Mouse (Mus musculus) kidney, adult 18-20 months (tissue): ENCODE measurements around the gene Extl1.

ENCODE experiments used
- DNase-seq: peaks from one replicate; pipeline ENCODE4 v3.0.0; 2021

The Extl1 gene

GRCm38 (mm10) chr4:134387268-134387667 lies 3.6 kb upstream of the Extl1 start:
- DNase-seq: no peak

- no peak for DNase-seq
Observed at GRCm38 (mm10) chr4:134379510-134379909, 4.1 kb downstream of the Extl1 start.

GRCm38 (mm10) chr4:134378089-134378615 lies 5.5 kb downstream of the Extl1 start:
- DNase-seq: no peak

- DNase-seq: no peak
Observed at GRCm38 (mm10) chr4:134374306-134374705, 9.3 kb downstream of the Extl1 start.

GRCm38 (mm10) chr4:134373295-134373694 lies 10.4 kb downstream of the Extl1 start:
- no peak for DNase-seq

GRCm38 (mm10) chr4:134372294-134372747 lies 11.3 kb downstream of the Extl1 start:
- DNase-seq: peak; percentile 82

- no peak for DNase-seq
Observed at GRCm38 (mm10) chr4:134371316-134371855, 12.3 kb downstream of the Extl1 start.

GRCm38 (mm10) chr4:134370649-134371221 lies 12.9 kb downstream of the Extl1 start:
- DNase-seq: no peak

GRCm38 (mm10) chr4:134365280-134365679 lies 18.4 kb downstream of the Extl1 start:
- DNase-seq: no peak

GRCm38 (mm10) chr4:134362586-134362985 lies 21.1 kb downstream of the Extl1 start:
- DNase-seq: peak; percentile 52

- no peak for DNase-seq
Observed at GRCm38 (mm10) chr4:134362124-134362523, 21.5 kb downstream of the Extl1 start.

- no peak for DNase-seq
Observed at GRCm38 (mm10) chr4:134361215-134361614, 22.4 kb downstream of the Extl1 start.

GRCm38 (mm10) chr4:134359649-134360048 lies 24.0 kb downstream of the Extl1 start:
- DNase-seq: no peak

- no peak for DNase-seq
Observed at GRCm38 (mm10) chr4:134357461-134357771, 26.2 kb downstream of the Extl1 start.

GRCm38 (mm10) chr4:134356591-134357460 lies 26.8 kb downstream of the Extl1 start:
- peak; percentile 89 for DNase-seq

- peak; percentile 87 for DNase-seq
Observed at GRCm38 (mm10) chr4:134355841-134356452, 27.7 kb downstream of the Extl1 start.

- DNase-seq: no peak
Observed at GRCm38 (mm10) chr4:134353527-134354409, 29.9 kb downstream of the Extl1 start.

- no peak for DNase-seq
Observed at GRCm38 (mm10) chr4:134352929-134353328, 30.7 kb downstream of the Extl1 start.

GRCm38 (mm10) chr4:134352261-134352707 lies 31.4 kb downstream of the Extl1 start:
- DNase-seq: no peak

- DNase-seq: peak; percentile 22
Observed at GRCm38 (mm10) chr4:134351329-134352260, 32.1 kb downstream of the Extl1 start.

GRCm38 (mm10) chr4:134350641-134351040 lies 33.0 kb downstream of the Extl1 start:
- DNase-seq: no peak
